Comparison of ENCODE assay signal across 9 mouse cellular contexts in the genomic region with DNA sequence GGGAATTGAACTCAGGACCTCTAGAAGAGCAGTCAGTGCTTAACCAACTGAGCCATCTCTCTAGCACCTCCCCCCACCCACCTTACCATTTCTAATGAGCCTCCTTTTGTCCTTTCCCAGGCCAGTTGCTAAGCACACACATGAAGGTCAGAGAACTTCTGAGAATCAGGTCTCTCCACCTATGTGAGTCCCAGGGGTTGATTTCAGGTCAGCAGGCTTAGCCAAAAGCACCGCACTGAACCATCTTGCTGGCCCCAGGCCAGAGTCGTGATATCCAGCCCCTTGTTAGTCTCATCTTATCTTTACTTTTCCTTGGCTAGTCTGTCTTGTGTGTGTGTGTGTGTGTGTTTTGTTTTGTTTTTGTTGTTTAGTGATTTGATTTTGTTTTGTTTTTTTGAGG. TPM values are rescaled to one million over a fixed set of nuclear protein-coding genes. Genes with fewer than 3 reads are reported as not detected.
DNase-seq lines count a peak whose midpoint lies in the region; ATAC-seq and TF ChIP-seq lines count a peak whose summit lies in the region.
"Had no signal": no experiment of that assay in that cellular context is flagged by ENCODE, and none has a peak within 500 bp of the region (broad histone marks: within the 10 kb centered on the region; RNA-seq: fewer than 3 reads in every experiment).

No protein-coding gene starts in this region.

- H3K36me3 ChIP-seq in kidney, embryonic 15.5 days = peaks cover 15% of the 10 kb centered on the region
- H3K36me3 ChIP-seq in hindbrain, embryonic 15.5 days = no peaks in the 10 kb centered on the region
- H3K36me3 ChIP-seq in midbrain, embryonic 16.5 days (ENCODE audit: control insufficient read depth, insufficient read depth, low read length) = no peaks in the 10 kb centered on the region

- H3K9me3 ChIP-seq in kidney, embryonic 15.5 days (replicated peaks) = no peaks in the 10 kb centered on the region
- H3K9me3 ChIP-seq in hindbrain, embryonic 15.5 days = no peaks in the 10 kb centered on the region
- no peaks in the 10 kb centered on the region for H3K9me3 ChIP-seq in midbrain, embryonic 16.5 days (replicated peaks; ENCODE audit: control insufficient read depth, low read length, poor library complexity, severe bottlenecking)

- H3K4me2 ChIP-seq in kidney, embryonic 15.5 days = no peak overlapping the region
- H3K4me2 ChIP-seq in hindbrain, embryonic 15.5 days = no peak overlapping the region
- H3K4me2 ChIP-seq in midbrain, embryonic 16.5 days (ENCODE audit: low read length) = no peak overlapping the region

- WGBS in kidney, embryonic 15.5 days = 43% methylated on average over 2 of the region's 2 CpGs
- 48% methylated on average over 2 of the region's 2 CpGs for WGBS in hindbrain, embryonic 15.5 days
- 28% methylated on average over 2 of the region's 2 CpGs for WGBS in midbrain, embryonic 16.5 days
- WGBS in cerebellum, adult 2 months = 34% methylated on average over 2 of the region's 2 CpGs

- H3K4me3 ChIP-seq in kidney, embryonic 15.5 days (replicated peaks) = no peak overlapping the region
- H3K4me3 ChIP-seq in hindbrain, embryonic 15.5 days = no peak overlapping the region
- H3K4me3 ChIP-seq in midbrain, embryonic 16.5 days (ENCODE audit: low read depth, low read length) = no peak overlapping the region
- no peak overlapping the region for H3K4me3 ChIP-seq in cerebellum, adult 2 months (replicated peaks; ENCODE audit: insufficient read depth, low read depth, low read length)

- no peaks in the 10 kb centered on the region for H3K27me3 ChIP-seq in kidney, embryonic 15.5 days
- no peaks in the 10 kb centered on the region for H3K27me3 ChIP-seq in hindbrain, embryonic 15.5 days
- H3K27me3 ChIP-seq in midbrain, embryonic 16.5 days (ENCODE audit: control insufficient read depth, insufficient read depth, low read depth, low read length) = no peaks in the 10 kb centered on the region
- no peaks in the 10 kb centered on the region for H3K27me3 ChIP-seq in cerebellum, adult 2 months (ENCODE audit: control insufficient read depth, insufficient read depth, low read length)

- no peak for DNase-seq in kidney, adult 9 months
- peak; percentile 19 for DNase-seq in c-Kit-positive CD71-positive TER-119-positive erythroid progenitor cells, embryonic 14.5 days (ENCODE audit: low spot score)
- no peak for DNase-seq in B cell, adult 2 months
- DNase-seq in thymus, postnatal 0 days (ENCODE audit: low spot score) = no peak
- DNase-seq in cerebellum, adult 2 months = no peak
- DNase-seq: adrenal gland, postnatal 10 days had no signal

- no peak overlapping the region for H3K9ac ChIP-seq in kidney, embryonic 15.5 days
- no peak overlapping the region for H3K9ac ChIP-seq in hindbrain, embryonic 15.5 days
- H3K9ac ChIP-seq in midbrain, embryonic 16.5 days (ENCODE audit: low read depth, low read length) = no peak overlapping the region

- no peak for ATAC-seq in kidney, embryonic 15.5 days (replicated peaks; ENCODE audit: low FRiP score)
- ATAC-seq in hindbrain, embryonic 15.5 days (ENCODE audit: low FRiP score, low read depth) = no peak
- ATAC-seq in midbrain, embryonic 16.5 days = no peak

- no peak for TF ChIP-seq POLR2A in cerebellum, adult 2 months (IDR thresholded peaks at IDR 0.05; ENCODE audit: borderline replicate concordance, insufficient read depth, low read length)

- H3K27ac ChIP-seq in kidney, embryonic 15.5 days = peak overlapping the region; percentile 96
- peak overlapping the region; percentile 98 for H3K27ac ChIP-seq in hindbrain, embryonic 15.5 days (replicated peaks)
- H3K27ac ChIP-seq in midbrain, embryonic 16.5 days (ENCODE audit: low read length) = peak overlapping the region; percentile 98
- H3K27ac ChIP-seq in cerebellum, adult 2 months (ENCODE audit: insufficient read depth, low read length) = no peak overlapping the region

- peaks cover 35% of the 10 kb centered on the region for H3K4me1 ChIP-seq in kidney, embryonic 15.5 days
- peaks cover 40% of the 10 kb centered on the region for H3K4me1 ChIP-seq in hindbrain, embryonic 15.5 days (replicated peaks)
- H3K4me1 ChIP-seq in midbrain, embryonic 16.5 days (ENCODE audit: control insufficient read depth, insufficient read depth, low read length) = peaks cover 22% of the 10 kb centered on the region
- H3K4me1 ChIP-seq in cerebellum, adult 2 months (ENCODE audit: control insufficient read depth, insufficient read depth, low read length) = peaks cover 3% of the 10 kb centered on the region; the same call in 1 of the 2 replicates

- no peak for TF ChIP-seq CTCF in cerebellum, adult 2 months (IDR thresholded peaks at IDR 0.05; ENCODE audit: borderline replicate concordance, insufficient read depth, low read depth, low read length)

RNA-seq across cellular contexts. Expression of a gene that starts 1.6 kb away (rescaled TPM):
- polyA plus RNA-seq in kidney, embryonic 15.5 days (2015; fragmentation: Nextera tagmentation; extraction: Ambion mirVana) = 126 and 147 TPM in 2 replicates
- 204 and 209 TPM in 2 replicates for polyA plus RNA-seq in hindbrain, embryonic 15.5 days (2015; fragmentation: Nextera tagmentation; extraction: Ambion mirVana)
- 194 and 218 TPM in 2 replicates for polyA plus RNA-seq in midbrain, embryonic 16.5 days (2015; fragmentation: Nextera tagmentation; extraction: Ambion mirVana)
- polyA plus RNA-seq in thymus, postnatal 0 days (2015; fragmentation: Nextera tagmentation; extraction: Ambion mirVana) = 152 and 161 TPM in 2 replicates
- polyA plus RNA-seq in cerebellum, adult 2 months (2012; rRNA removed) = 104 and 105 TPM in 2 replicates

RNA-seq across cellular contexts. Expression of a gene that starts 17.7 kb away (rescaled TPM):
- polyA plus RNA-seq in kidney, embryonic 15.5 days (2015; fragmentation: Nextera tagmentation; extraction: Ambion mirVana) = 18.4 and 19.8 TPM in 2 replicates
- polyA plus RNA-seq in hindbrain, embryonic 15.5 days (2015; fragmentation: Nextera tagmentation; extraction: Ambion mirVana) = 11.6 and 12.0 TPM in 2 replicates
- 10.5 and 11.3 TPM in 2 replicates for polyA plus RNA-seq in midbrain, embryonic 16.5 days (2015; fragmentation: Nextera tagmentation; extraction: Ambion mirVana)
- polyA plus RNA-seq in thymus, postnatal 0 days (2015; fragmentation: Nextera tagmentation; extraction: Ambion mirVana) = 34.1 and 34.4 TPM in 2 replicates
- 15.4 and 15.5 TPM in 2 replicates for polyA plus RNA-seq in cerebellum, adult 2 months (2012; rRNA removed)
